Mouse (Mus musculus) bone marrow macrophage, adult 2 months (primary cell): ENCODE measurements around the gene Gns.

Experiments
- CTCF ChIP-seq: IDR thresholded peaks from 2 replicates; pipeline ENCODE4 v1.5.1; 2012; ENCODE audit warnings: low read depth, mild to moderate bottlenecking, low read length, moderate library complexity
- POLR2A ChIP-seq: IDR thresholded peaks from 2 replicates; pipeline ENCODE4 v1.6.1; 2012; ENCODE audit warnings: mild to moderate bottlenecking, low read depth, low read length, borderline replicate concordance

DNA sequence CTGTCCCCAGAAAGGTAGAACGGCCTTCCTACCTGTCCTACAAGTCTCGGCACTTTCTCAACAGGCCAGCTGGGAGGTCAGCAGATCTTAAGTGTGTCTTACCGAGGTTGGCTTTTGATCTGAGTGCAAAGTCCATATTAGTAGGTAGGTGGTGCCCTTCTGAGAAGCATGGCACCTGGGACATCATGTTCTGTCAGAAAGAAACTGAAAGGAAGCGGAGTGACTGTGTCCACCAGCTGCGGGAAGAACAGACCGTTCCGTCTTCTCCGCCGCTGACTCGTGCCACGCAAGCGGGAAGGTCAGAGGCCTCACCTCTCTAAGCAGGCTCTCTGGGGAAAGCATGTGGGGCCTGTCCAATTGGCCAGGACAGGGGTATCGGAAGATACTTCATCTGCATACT is 19.8 kb downstream of the Gns start:
- TF ChIP-seq POLR2A (no peak), CTCF (no peak)
